Mouse (Mus musculus) small intestine, adult 2 months (tissue): ENCODE data around the gene A730049H05Rik. TPM values are rescaled to one million over a fixed set of nuclear protein-coding genes. Genes with fewer than 3 reads are reported as not detected.
A peak's percentile ranks its signal among the peaks of the same experiment; 100 is the strongest.

ENCODE experiments used
- H3K27ac ChIP-seq: fragments of 200-500 bp; 2 replicates; pipeline ENCODE4 v1.5.1; 2012; ENCODE audit warnings: low read depth, low read length, control low read depth, inconsistent platforms; ENCODE audit not compliant: insufficient read depth
- H3K27me3 ChIP-seq: fragments of 200-500 bp; 2 replicates; pipeline ENCODE4 v1.6.1; 2012; ENCODE audit warnings: mild to moderate bottlenecking, moderate library complexity, low read length, inconsistent platforms; ENCODE audit not compliant: control insufficient read depth, insufficient read depth
- H3K36me3 ChIP-seq: fragments of 200-500 bp; 2 replicates; pipeline ENCODE4 v1.6.1; 2012; ENCODE audit warnings: mild to moderate bottlenecking, low read length, control low read depth, inconsistent platforms; ENCODE audit not compliant: control insufficient read depth, insufficient read depth
- H3K4me1 ChIP-seq: fragments of 200-500 bp; 2 replicates; pipeline ENCODE4 v1.6.1; 2012; ENCODE audit warnings: low read length, inconsistent platforms, mixed read lengths; ENCODE audit not compliant: control insufficient read depth, insufficient read depth, insufficient read length
- H3K4me3 ChIP-seq: fragments of 200-500 bp; 2 replicates; pipeline ENCODE4 v1.5.1; 2012; ENCODE audit warnings: low read depth, mild to moderate bottlenecking, control low read depth, inconsistent platforms, low read length, moderate library complexity
- CTCF ChIP-seq: fragments of 200-500 bp; IDR thresholded peaks from 2 replicates; pipeline ENCODE4 v1.5.1; 2012; ENCODE audit warnings: low read depth, mild to moderate bottlenecking, control low read depth, inconsistent platforms, low read length, moderate library complexity, mixed read lengths; ENCODE audit not compliant: insufficient replicate concordance, insufficient read length; ENCODE audit errors: extremely low read depth
- POLR2A ChIP-seq: fragments of 200-500 bp; IDR thresholded peaks from 2 replicates; pipeline ENCODE4 v1.6.1; 2012; ENCODE audit warnings: low read depth, mild to moderate bottlenecking, control low read depth, inconsistent platforms, low read length, moderate library complexity
- WGBS: fragments of 180-500 bp; shearing (Covaris S2); methylation state at CpG from one replicate; pipeline ENCODE4 v1.1.7; 2018; 5-methylcytosine and 5-hydroxymethylcytosine counted together
- polyA plus RNA-seq: library from polyadenylated mRNA; depleted of rRNA; stranded (reverse); fragments of >200 nt; gene quantifications from 2 replicates; pipeline ENCODE4 v1.2.3, GENCODE M21; 2012

Gene A730049H05Rik
- polyA plus RNA-seq, 1 experiment = not detected

DNA sequence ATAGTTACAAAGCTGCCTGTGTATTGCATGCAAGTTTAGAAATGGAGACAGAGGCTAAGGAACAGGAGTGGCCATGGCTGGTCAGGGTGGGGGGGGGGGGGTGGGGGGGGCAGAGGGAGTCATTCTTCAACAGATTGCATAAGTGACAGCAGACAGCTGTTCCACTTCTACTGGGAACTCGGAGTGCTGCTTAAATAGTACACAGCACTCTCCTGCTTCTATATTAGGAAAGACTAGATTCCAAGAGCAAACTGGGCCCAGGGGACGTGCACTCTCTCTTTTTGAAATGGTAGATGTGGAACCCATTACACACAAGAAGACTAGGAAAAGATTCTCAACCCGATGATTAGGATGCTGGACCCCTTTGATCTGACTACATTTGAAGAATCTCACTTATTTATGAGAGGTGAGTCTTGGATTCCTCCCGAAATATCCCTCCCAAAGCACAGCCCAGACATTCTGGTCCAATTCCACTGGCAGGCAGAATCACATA is 52.9 kb downstream of the A730049H05Rik start, which contains the start of gene Gm15737:
Gene Gm15737, plus strand, starts transcription at position 269 of the 493 bp plus-strand sequence.
- H3K27ac ChIP-seq = peak within 1 kb of the TSS; percentile 40
- no peaks in the 10 kb centered on the region for H3K27me3 ChIP-seq
- TF ChIP-seq POLR2A = no peak
- TF ChIP-seq CTCF = no peak
- H3K4me1 ChIP-seq = no peaks in the 10 kb centered on the region
- no peaks in the 10 kb centered on the region for H3K36me3 ChIP-seq
- 45% methylated on average over 4 of the region's 4 CpGs for WGBS
- no peak within 1 kb of the TSS for H3K4me3 ChIP-seq

DNA sequence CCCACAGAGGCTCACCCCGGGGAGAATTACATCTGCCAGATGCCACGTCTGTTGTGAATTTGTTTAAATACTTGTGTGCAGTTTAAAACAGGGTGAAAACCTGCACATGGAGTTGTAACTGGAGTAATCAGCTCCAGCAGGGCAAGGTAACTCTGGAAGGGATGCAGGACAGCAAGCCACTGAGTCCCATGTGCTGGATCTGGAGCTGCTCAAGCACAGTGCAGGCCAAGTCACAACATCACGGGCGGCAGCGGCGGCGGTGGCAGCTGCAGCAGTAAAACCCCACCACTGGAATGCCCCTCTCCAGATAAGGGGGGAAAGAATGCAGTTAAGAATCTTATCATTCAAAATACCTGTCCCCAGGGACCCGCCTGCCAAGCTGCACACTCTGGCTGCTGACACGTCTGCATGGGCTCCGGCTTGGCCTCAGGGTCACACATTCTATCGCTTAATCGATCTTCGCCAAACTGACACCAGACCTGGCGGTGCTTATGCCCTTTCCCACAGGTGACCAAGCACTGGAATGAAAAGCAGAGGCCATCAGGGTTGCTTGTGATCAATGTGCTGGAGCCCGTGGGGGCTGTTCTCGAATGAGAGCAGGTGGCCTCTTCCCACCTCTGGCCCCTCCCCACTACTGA is 53.4 kb downstream of the A730049H05Rik start:
- Histone ChIP-seq H3K27ac (peak overlapping the region; percentile 40), H3K27me3 (no peaks in the 10 kb centered on the region), H3K4me3 (no peak overlapping the region), H3K36me3 (no peaks in the 10 kb centered on the region), H3K4me1 (no peaks in the 10 kb centered on the region)
- WGBS = 34% methylated on average over 16 of the region's 16 CpGs
- no peak for TF ChIP-seq POLR2A
- no peak for TF ChIP-seq CTCF

DNA sequence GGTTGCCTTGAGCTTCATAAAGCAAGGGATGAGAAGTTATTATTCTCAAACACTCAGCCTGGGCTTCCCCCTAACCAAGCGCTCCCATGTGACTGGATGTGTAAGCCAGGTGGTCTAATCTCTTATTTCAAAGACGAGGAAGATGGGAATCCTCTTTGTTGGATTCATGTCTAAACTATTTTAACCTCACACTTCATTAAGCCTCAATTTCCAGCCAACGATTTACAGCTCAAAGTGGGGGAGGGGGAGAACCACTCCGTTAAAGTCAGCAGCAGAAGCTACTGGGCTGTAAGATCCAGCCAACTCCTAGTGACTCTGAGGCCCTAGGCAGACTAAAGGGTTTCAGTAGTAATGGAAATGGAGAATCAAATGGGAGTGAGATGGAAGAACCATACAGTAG is 55.5 kb downstream of the A730049H05Rik start:
- no peaks in the 10 kb centered on the region for H3K27me3 ChIP-seq
- 77% methylated on average over 4 of the region's 4 CpGs for WGBS
- H3K4me3 ChIP-seq = no peak overlapping the region
- H3K4me1 ChIP-seq = no peaks in the 10 kb centered on the region
- no peaks in the 10 kb centered on the region for H3K36me3 ChIP-seq
- TF ChIP-seq POLR2A (no peak), CTCF (no peak)
- H3K27ac ChIP-seq = no peak overlapping the region

GRCm38 (mm10) chr6:92872766-92873165 is 56.5 kb downstream of the A730049H05Rik start:
- 79% methylated on average over 10 of the region's 10 CpGs for WGBS
- no peaks in the 10 kb centered on the region for H3K4me1 ChIP-seq
- no peak for TF ChIP-seq POLR2A
- TF ChIP-seq CTCF = no peak

GRCm38 (mm10) chr6:92874854-92875253 is 58.6 kb downstream of the A730049H05Rik start:
- TF ChIP-seq CTCF (no peak), POLR2A (no peak)
- WGBS = 41% methylated on average over 5 of the region's 5 CpGs
- no peak overlapping the region for H3K4me3 ChIP-seq
- H3K27me3 ChIP-seq = no peaks in the 10 kb centered on the region
- no peak overlapping the region for H3K27ac ChIP-seq
- no peaks in the 10 kb centered on the region for H3K36me3 ChIP-seq
- no peaks in the 10 kb centered on the region for H3K4me1 ChIP-seq

More at GRCm38 (mm10) chr6:92872766-92873165, 56.5 kb downstream of the A730049H05Rik start:
- Histone ChIP-seq H3K4me3 (no peak overlapping the region), H3K36me3 (no peaks in the 10 kb centered on the region), H3K27ac (no peak overlapping the region), H3K27me3 (no peaks in the 10 kb centered on the region)

DNA sequence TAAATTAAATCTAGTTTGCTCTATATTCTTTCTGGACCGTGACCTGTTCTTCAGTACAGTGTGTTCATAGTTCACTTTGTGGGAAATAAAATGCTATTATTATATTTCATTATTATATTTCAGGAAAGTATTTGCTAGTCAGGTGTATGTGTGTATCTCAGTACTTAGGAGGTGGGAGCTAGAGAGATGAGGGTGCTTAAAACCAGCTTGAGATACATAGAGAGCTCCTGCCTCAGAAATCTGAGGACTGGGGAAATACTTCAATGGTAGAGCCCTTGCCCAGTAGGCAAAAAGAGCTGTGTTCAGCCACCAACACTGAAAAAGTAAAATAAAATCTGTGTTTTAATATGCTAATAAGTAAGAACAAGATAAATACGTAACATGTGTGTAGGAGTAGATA is 59.1 kb downstream of the A730049H05Rik start:
- TF ChIP-seq POLR2A = no peak
- no peak for TF ChIP-seq CTCF
- WGBS = 79% methylated on average over 2 of the region's 2 CpGs
- H3K27me3 ChIP-seq = no peaks in the 10 kb centered on the region
- no peak overlapping the region for H3K4me3 ChIP-seq
- H3K36me3 ChIP-seq = no peaks in the 10 kb centered on the region
- H3K27ac ChIP-seq = no peak overlapping the region
- H3K4me1 ChIP-seq = no peaks in the 10 kb centered on the region

DNA sequence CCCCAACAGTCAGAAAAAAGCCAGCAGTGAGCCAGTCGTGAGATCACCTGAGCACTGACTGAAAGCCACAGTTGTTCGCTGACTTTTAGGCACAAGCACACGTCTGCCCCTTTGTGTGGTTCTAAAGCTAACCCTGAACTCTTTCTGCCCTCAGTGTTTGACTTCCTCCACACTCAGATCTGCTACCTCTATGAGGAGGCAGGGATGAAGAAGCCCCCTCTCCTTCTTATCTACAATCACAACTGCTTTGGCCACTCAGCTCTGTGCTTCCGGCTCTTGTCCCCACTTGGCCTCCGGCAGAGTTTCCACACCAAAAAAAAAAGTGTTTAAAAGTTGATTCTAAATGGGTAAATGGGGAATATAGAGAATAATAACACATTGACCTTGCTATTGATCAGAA is 59.8 kb downstream of the A730049H05Rik start:
- 54% methylated on average over 5 of the region's 5 CpGs for WGBS
- TF ChIP-seq POLR2A (no peak), CTCF (no peak)
- Histone ChIP-seq H3K36me3 (no peaks in the 10 kb centered on the region), H3K4me1 (no peaks in the 10 kb centered on the region), H3K27me3 (no peaks in the 10 kb centered on the region), H3K27ac (no peak overlapping the region), H3K4me3 (no peak overlapping the region)
